30 mouse cellular contexts compared by ENCODE assay signal in the genomic region with DNA sequence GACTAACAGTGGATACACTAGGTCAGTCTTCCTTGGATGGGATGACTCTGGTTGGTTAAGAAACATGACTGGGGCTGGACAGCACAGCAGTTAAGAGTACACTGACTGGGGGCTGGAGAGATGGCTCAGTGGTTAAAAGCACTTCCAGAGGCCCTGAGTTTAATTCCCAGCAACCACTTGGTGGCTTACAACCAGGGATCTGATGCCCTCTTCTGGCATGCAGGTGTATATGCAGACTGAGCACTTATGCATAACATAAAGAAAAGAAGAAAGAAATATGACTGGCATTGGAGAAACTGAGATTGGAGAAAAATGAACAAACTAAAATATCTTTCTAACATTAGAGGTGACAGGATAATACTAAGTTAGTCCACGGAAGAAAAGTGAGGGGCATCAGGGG. TPM values are rescaled to one million over a fixed set of nuclear protein-coding genes. Genes with fewer than 3 reads are reported as not detected.
A peak's percentile ranks its signal among the peaks of the same experiment; 100 is the strongest.
DNase-seq lines count a peak whose midpoint lies in the region; ATAC-seq and TF ChIP-seq lines count a peak whose summit lies in the region.
"Had no signal": no experiment of that assay in that cellular context is flagged by ENCODE, and none has a peak within 500 bp of the region (broad histone marks: within the 10 kb centered on the region; RNA-seq: fewer than 3 reads in every experiment).

No protein-coding gene starts in this region.

- H3K4me3 ChIP-seq in heart, adult 2 months, result no peak overlapping the region
- H3K4me3 ChIP-seq in liver, postnatal 0 days (ENCODE audit: low read depth, low read length), result no peak overlapping the region
- H3K4me3 ChIP-seq in liver, embryonic 11.5 days (ENCODE audit: low read depth, low read length), result no peak overlapping the region
- H3K4me3 ChIP-seq in stomach, postnatal 0 days (ENCODE audit: low read depth, low read length), result no peak overlapping the region
- H3K4me3 ChIP-seq: forebrain, embryonic 10.5 days; heart, embryonic 15.5 days; hindbrain, embryonic 15.5 days; liver, embryonic 12.5 days had no signal

- ATAC-seq in liver, postnatal 0 days, result no peak
- no peak for ATAC-seq in liver, embryonic 11.5 days (replicated peaks; ENCODE audit: low FRiP score)
- ATAC-seq in stomach, postnatal 0 days (ENCODE audit: low FRiP score, low TSS enrichment), result no peak
- ATAC-seq: forebrain, postnatal 0 days; liver, embryonic 12.5 days; midbrain, embryonic 16.5 days had no signal

- peaks cover 6% of the 10 kb centered on the region for H3K36me3 ChIP-seq in heart, adult 2 months (ENCODE audit: control insufficient read depth, insufficient read depth, low read length)
- H3K36me3 ChIP-seq in liver, postnatal 0 days (replicated peaks; ENCODE audit: insufficient read depth, low read length), result peaks cover 44% of the 10 kb centered on the region
- H3K36me3 ChIP-seq in liver, embryonic 11.5 days (ENCODE audit: control insufficient read depth, insufficient read depth, low read length), result peaks cover 24% of the 10 kb centered on the region; the same call in 1 of the 2 replicates
- peaks cover 14% of the 10 kb centered on the region; the same call in 1 of the 2 replicates for H3K36me3 ChIP-seq in stomach, postnatal 0 days (ENCODE audit: control insufficient read depth, insufficient read depth, low read length)

- no peak overlapping the region for H3K27ac ChIP-seq in heart, adult 2 months
- H3K27ac ChIP-seq in liver, postnatal 0 days (ENCODE audit: low read depth), result no peak overlapping the region
- no peak overlapping the region for H3K27ac ChIP-seq in liver, embryonic 11.5 days (ENCODE audit: low read depth, low read length)
- no peak overlapping the region for H3K27ac ChIP-seq in stomach, postnatal 0 days (replicated peaks)
- H3K27ac ChIP-seq: forebrain, embryonic 10.5 days; heart, embryonic 15.5 days; hindbrain, embryonic 15.5 days; liver, embryonic 12.5 days had no signal

- 97% methylated on average over 1 of the region's 1 CpGs for WGBS in heart, adult 2 months
- WGBS in liver, postnatal 0 days (ENCODE audit: insufficient replicate concordance), result 85% methylated on average over 1 of the region's 1 CpGs
- 97% methylated on average over 1 of the region's 1 CpGs for WGBS in liver, embryonic 11.5 days
- 96% methylated on average over 1 of the region's 1 CpGs for WGBS in stomach, postnatal 0 days

- intact Hi-C loops in heart, adult 2 months (cut with DNase I), result no loop called here

- TF ChIP-seq CTCF in heart, adult 2 months (IDR thresholded peaks at IDR 0.05), result peak; percentile 41
- peak; percentile 27; the same call in 1 of the 2 replicates for TF ChIP-seq CTCF in liver, postnatal 0 days (IDR thresholded peaks at IDR 0.05; ENCODE audit: low read depth)
- peak; percentile 22 for TF ChIP-seq CTCF in stomach, postnatal 0 days (IDR thresholded peaks at IDR 0.05; ENCODE audit: low read depth)

- DNase-seq in heart, adult 2 months, result no peak
- no peak for DNase-seq in heart, adult 8-10 months (ENCODE audit: low spot score)
- DNase-seq in liver, postnatal 0 days, result no peak
- DNase-seq in liver, embryonic 11.5 days (ENCODE audit: low spot score), result no peak
- peak; percentile 51 for DNase-seq in ES-CJ7 (ENCODE audit: low read depth, low spot score)
- DNase-seq in stomach, postnatal 0 days (ENCODE audit: low spot score), result no peak
- DNase-seq in neural tube, embryonic 10.5 days (ENCODE audit: extremely low spot score, low spot score), result no peak
- no peak for DNase-seq in layer of hippocampus, postnatal 25 days (ENCODE audit: extremely low spot score in 1 of 2, low spot score in 1 of 2)
- DNase-seq: adrenal gland, adult 8-10 months; B cell, adult 2 months; cerebellum, adult 11-12 months; cerebellum, postnatal 14 days; forebrain, postnatal 0 days; gastrocnemius, postnatal 25 days; kidney, adult 9 months; kidney, postnatal 36 days; lung, embryonic 14.5 days; lung, postnatal 36 days had no signal

- H3K4me2 ChIP-seq in liver, postnatal 0 days (ENCODE audit: low read depth, low read length), result no peak overlapping the region
- no peak overlapping the region for H3K4me2 ChIP-seq in liver, embryonic 11.5 days
- H3K4me2 ChIP-seq in stomach, postnatal 0 days (replicated peaks; ENCODE audit: low read depth), result no peak overlapping the region
- H3K4me2 ChIP-seq: heart, embryonic 15.5 days; hindbrain, embryonic 15.5 days; liver, embryonic 12.5 days; lung, embryonic 14.5 days had no signal

- H3K79me2 ChIP-seq in heart, adult 2 months (replicated peaks; ENCODE audit: control insufficient read depth, insufficient read depth, low read length), result no peaks in the 10 kb centered on the region; the same call in 1 of the 2 replicates

- no peaks in the 10 kb centered on the region for H3K27me3 ChIP-seq in heart, adult 2 months (ENCODE audit: control insufficient read depth, insufficient read depth, low read length)
- H3K27me3 ChIP-seq in liver, postnatal 0 days (ENCODE audit: insufficient read depth, low read length), result no peaks in the 10 kb centered on the region
- no peaks in the 10 kb centered on the region for H3K27me3 ChIP-seq in liver, embryonic 11.5 days (replicated peaks; ENCODE audit: control insufficient read depth, insufficient read depth, low read length)
- no peaks in the 10 kb centered on the region for H3K27me3 ChIP-seq in stomach, postnatal 0 days (ENCODE audit: control insufficient read depth, insufficient read depth, low read length)
- H3K27me3 ChIP-seq: heart, embryonic 15.5 days; hindbrain, embryonic 15.5 days; liver, embryonic 12.5 days had no signal

- H3K9me3 ChIP-seq in liver, postnatal 0 days (ENCODE audit: low read length), result no peaks in the 10 kb centered on the region
- H3K9me3 ChIP-seq in liver, embryonic 11.5 days (ENCODE audit: control insufficient read depth, low read length), result no peaks in the 10 kb centered on the region
- no peaks in the 10 kb centered on the region for H3K9me3 ChIP-seq in stomach, postnatal 0 days (ENCODE audit: control insufficient read depth, low read length)
- H3K9me3 ChIP-seq: forebrain, embryonic 10.5 days; heart, embryonic 15.5 days; hindbrain, embryonic 15.5 days; liver, embryonic 12.5 days had no signal

- TF ChIP-seq POLR2A in heart, adult 2 months (IDR thresholded peaks at IDR 0.05; ENCODE audit: insufficient read depth, low read depth, low read length), result no peak

- no peak for TF ChIP-seq EP300 in heart, adult 2 months (IDR thresholded peaks at IDR 0.05; ENCODE audit: insufficient read depth, low read depth, low read length)
- TF ChIP-seq EP300 in liver, postnatal 0 days (IDR thresholded peaks at IDR 0.05; ENCODE audit: low read depth), result no peak
- no peak for TF ChIP-seq EP300 in stomach, postnatal 0 days (optimal IDR thresholded peaks at IDR 0.05)

- H3K9ac ChIP-seq in heart, adult 2 months (ENCODE audit: low read depth, low read length), result no peak overlapping the region
- no peak overlapping the region for H3K9ac ChIP-seq in liver, postnatal 0 days (replicated peaks)
- H3K9ac ChIP-seq in liver, embryonic 11.5 days (ENCODE audit: low read depth, low read length), result no peak overlapping the region
- H3K9ac ChIP-seq in stomach, postnatal 0 days (ENCODE audit: low read length), result no peak overlapping the region
- H3K9ac ChIP-seq: forebrain, postnatal 0 days; heart, embryonic 15.5 days; hindbrain, embryonic 15.5 days; liver, embryonic 12.5 days; lung, embryonic 14.5 days had no signal

- peaks cover 1% of the 10 kb centered on the region; the same call in 1 of the 2 replicates for H3K4me1 ChIP-seq in heart, adult 2 months (ENCODE audit: control insufficient read depth, insufficient read depth, low read length)
- H3K4me1 ChIP-seq in liver, postnatal 0 days (ENCODE audit: insufficient read depth), result no peaks in the 10 kb centered on the region
- no peaks in the 10 kb centered on the region for H3K4me1 ChIP-seq in liver, embryonic 11.5 days (replicated peaks; ENCODE audit: control insufficient read depth, insufficient read depth, low read length)
- H3K4me1 ChIP-seq in stomach, postnatal 0 days (replicated peaks; ENCODE audit: control insufficient read depth, insufficient read depth), result no peaks in the 10 kb centered on the region
- H3K4me1 ChIP-seq: forebrain, embryonic 10.5 days; heart, embryonic 15.5 days; hindbrain, embryonic 15.5 days; liver, embryonic 12.5 days had no signal

RNA-seq across cellular contexts. Expression of gene Slc5a10, which starts 19.9 kb away (rescaled TPM):
- not detected for total RNA-seq in heart, adult 2 months (2021)
- 0.09 TPM in 1 of 2 replicates, not detected in the other for polyA plus RNA-seq in heart, adult 2 months (2012; rRNA removed)
- not detected for total RNA-seq in heart, adult 8-10 months (2022)
- not detected in 2 replicates for polyA plus RNA-seq in liver, postnatal 0 days (2015; fragmentation: Nextera tagmentation; extraction: Ambion mirVana)
- not detected in 2 replicates for polyA plus RNA-seq in liver, embryonic 11.5 days (2014; fragmentation: Nextera tagmentation; extraction: Ambion mirVana)
- 0.07 TPM in 1 of 2 replicates, not detected in the other for polyA plus RNA-seq in stomach, postnatal 0 days (2015; fragmentation: Nextera tagmentation; extraction: Ambion mirVana)
- total RNA-seq in layer of hippocampus, postnatal 25 days (2021), result under 1 TPM; 0.38 to 0.62 TPM
- total RNA-seq: gastrocnemius, postnatal 25 days; hematopoietic stem cell, adult 5-6 weeks; left cerebral cortex, postnatal 10 days; neutrophil, adult 5-6 weeks had no signal
- polyA plus RNA-seq: embryonic facial prominence, embryonic 11.5 days; heart, embryonic 15.5 days; hindbrain, embryonic 15.5 days; intestine, embryonic 14.5 days; liver, embryonic 12.5 days; lung, embryonic 14.5 days; midbrain, embryonic 16.5 days; small intestine, adult 2 months had no signal

RNA-seq across cellular contexts. Expression of gene Prpsap2, which starts 21.4 kb away (rescaled TPM):
- 1 to 10 TPM; 6.9 to 7.9 TPM for total RNA-seq in heart, adult 2 months (2021)
- polyA plus RNA-seq in heart, adult 2 months (2012; rRNA removed), result 5.5 and 8.4 TPM in 2 replicates
- total RNA-seq in heart, adult 8-10 months (2022), result 10 to 100 TPM in 1 of 4 experiments, 1 to 10 TPM in 3; 6.2 to 10.0 (median 8.5) TPM
- 5.2 and 5.7 TPM in 2 replicates for polyA plus RNA-seq in liver, postnatal 0 days (2015; fragmentation: Nextera tagmentation; extraction: Ambion mirVana)
- 15.4 and 15.7 TPM in 2 replicates for polyA plus RNA-seq in liver, embryonic 11.5 days (2014; fragmentation: Nextera tagmentation; extraction: Ambion mirVana)
- polyA plus RNA-seq in stomach, postnatal 0 days (2015; fragmentation: Nextera tagmentation; extraction: Ambion mirVana), result 17.4 and 17.8 TPM in 2 replicates
- total RNA-seq in layer of hippocampus, postnatal 25 days (2021), result 10 to 100 TPM; 44.9 to 51.4 TPM

RNA-seq across cellular contexts. Expression of gene Fam83g, which starts 56.6 kb away (rescaled TPM):
- total RNA-seq in heart, adult 2 months (2021), result under 1 TPM; 0.26 to 0.30 TPM
- 0.20 and 0.29 TPM in 2 replicates for polyA plus RNA-seq in heart, adult 2 months (2012; rRNA removed)
- total RNA-seq in heart, adult 8-10 months (2022), result under 1 TPM; 0.19 to 0.41 (median 0.28) TPM
- polyA plus RNA-seq in liver, postnatal 0 days (2015; fragmentation: Nextera tagmentation; extraction: Ambion mirVana), result 2.2 and 2.4 TPM in 2 replicates
- polyA plus RNA-seq in liver, embryonic 11.5 days (2014; fragmentation: Nextera tagmentation; extraction: Ambion mirVana), result 5.0 and 5.5 TPM in 2 replicates
- polyA plus RNA-seq in stomach, postnatal 0 days (2015; fragmentation: Nextera tagmentation; extraction: Ambion mirVana), result 4.5 and 4.9 TPM in 2 replicates
- total RNA-seq in layer of hippocampus, postnatal 25 days (2021), result not detected
- total RNA-seq: layer of hippocampus, postnatal 10 days had no signal
